Mouse (Mus musculus): Measurements from ENCODE around the gene Nuak2. TPM values are rescaled to one million over a fixed set of nuclear protein-coding genes. Genes with fewer than 3 reads are reported as not detected.

The Nuak2 gene
- polyA plus RNA-seq, 1 experiment from 2014 or later: 5.2 TPM

DNA sequence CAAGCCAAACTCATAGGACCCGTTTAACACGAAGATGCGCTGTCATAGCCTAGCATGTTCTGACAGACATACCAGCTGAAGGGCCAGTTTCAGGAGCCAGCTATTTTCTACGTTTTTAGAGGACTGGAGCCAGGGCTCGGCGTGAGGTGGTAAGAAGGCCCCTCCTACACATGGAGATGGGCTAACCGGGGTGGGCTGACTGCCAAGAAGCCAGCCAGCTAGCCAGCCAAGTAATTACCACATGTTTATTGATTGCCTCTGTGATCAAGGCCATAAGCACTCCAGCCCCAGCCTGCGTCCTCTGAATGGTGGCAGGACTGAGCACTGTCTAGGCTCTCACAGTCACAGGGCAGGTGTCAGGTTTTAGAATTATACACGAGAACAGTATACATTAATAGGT lies 10.9 kb downstream of the Nuak2 start:
- no peak overlapping the region for H3K4me2 ChIP-seq (ENCODE audit: low read depth, low read length)
- H3K27me3 ChIP-seq (replicated peaks; ENCODE audit: control insufficient read depth, insufficient read depth, low read length): no peaks in the 10 kb centered on the region
- no peak overlapping the region for H3K4me3 ChIP-seq (ENCODE audit: low read depth, low read length)
- H3K9me3 ChIP-seq (ENCODE audit: control insufficient read depth, low read length): no peaks in the 10 kb centered on the region
- WGBS: 46% methylated on average over 9 of the region's 9 CpGs
- no peak overlapping the region for H3K27ac ChIP-seq (replicated peaks; ENCODE audit: low read depth, low read length)
- peak; percentile 40 for DNase-seq (ENCODE audit: low spot score)
- H3K4me1 ChIP-seq (ENCODE audit: control insufficient read depth, insufficient read depth, low read length): peaks cover 19% of the 10 kb centered on the region
- no peak overlapping the region for H3K9ac ChIP-seq (ENCODE audit: low read depth, low read length)
- H3K36me3 ChIP-seq (ENCODE audit: control insufficient read depth, insufficient read depth, low read length): no peaks in the 10 kb centered on the region
- ATAC-seq (ENCODE audit: low read depth): no peak

DNA sequence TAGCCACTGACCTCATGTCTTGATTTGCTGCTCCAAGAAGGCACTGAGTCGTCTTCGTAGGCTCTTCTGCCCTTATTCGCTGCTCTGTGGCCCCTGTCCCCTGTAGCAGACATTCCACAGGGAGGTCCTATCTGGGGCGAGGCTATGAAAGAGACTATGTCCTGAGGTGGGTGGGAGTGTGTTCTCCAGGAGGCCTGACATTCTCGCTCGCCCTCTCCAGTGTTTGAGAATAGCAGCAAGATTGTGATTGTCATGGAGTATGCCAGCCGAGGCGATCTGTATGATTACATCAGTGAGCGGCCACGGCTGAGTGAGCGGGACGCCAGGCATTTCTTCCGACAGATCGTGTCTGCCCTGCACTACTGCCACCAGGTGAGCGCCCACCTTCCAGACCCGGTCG lies 11.6 kb downstream of the Nuak2 start:
- no peak overlapping the region for H3K9ac ChIP-seq (ENCODE audit: low read depth, low read length)
- H3K27me3 ChIP-seq (replicated peaks; ENCODE audit: control insufficient read depth, insufficient read depth, low read length): no peaks in the 10 kb centered on the region
- no peak overlapping the region for H3K4me3 ChIP-seq (ENCODE audit: low read depth, low read length)
- WGBS: 80% methylated on average over 17 of the region's 17 CpGs
- ATAC-seq (ENCODE audit: low read depth): no peak
- no peaks in the 10 kb centered on the region for H3K9me3 ChIP-seq (ENCODE audit: control insufficient read depth, low read length)
- no peak overlapping the region for H3K4me2 ChIP-seq (ENCODE audit: low read depth, low read length)
- H3K36me3 ChIP-seq (ENCODE audit: control insufficient read depth, insufficient read depth, low read length): no peaks in the 10 kb centered on the region
- H3K27ac ChIP-seq (replicated peaks; ENCODE audit: low read depth, low read length): no peak overlapping the region
- DNase-seq (ENCODE audit: low spot score): no peak
- peaks cover 14% of the 10 kb centered on the region for H3K4me1 ChIP-seq (ENCODE audit: control insufficient read depth, insufficient read depth, low read length)

DNA sequence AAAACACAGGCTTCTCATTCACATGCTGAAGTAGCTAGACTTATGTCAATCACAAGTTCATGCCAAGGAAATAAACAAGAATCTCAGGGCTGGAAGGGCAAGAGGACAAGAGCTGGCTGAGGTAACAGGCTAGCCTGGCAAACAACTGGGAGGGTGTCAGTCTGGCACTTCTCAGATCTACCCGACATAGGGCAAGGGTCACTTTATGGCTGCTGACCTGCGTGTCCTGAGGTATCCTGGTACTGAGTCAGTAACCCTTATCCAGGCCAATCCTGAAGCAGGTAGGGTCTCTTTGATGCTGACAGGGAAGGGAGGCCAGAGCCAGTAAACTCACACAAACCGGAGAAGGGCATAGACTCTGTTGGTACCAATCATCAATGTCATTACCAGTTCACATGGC lies 12.6 kb downstream of the Nuak2 start:
- Histone ChIP-seq H3K27me3 (replicated peaks; ENCODE audit: control insufficient read depth, insufficient read depth, low read length) (no peaks in the 10 kb centered on the region), H3K4me1 (ENCODE audit: control insufficient read depth, insufficient read depth, low read length) (peaks cover 9% of the 10 kb centered on the region), H3K27ac (replicated peaks; ENCODE audit: low read depth, low read length) (no peak overlapping the region), H3K36me3 (ENCODE audit: control insufficient read depth, insufficient read depth, low read length) (no peaks in the 10 kb centered on the region), H3K9ac (ENCODE audit: low read depth, low read length) (no peak overlapping the region), H3K4me3 (ENCODE audit: low read depth, low read length) (no peak overlapping the region), H3K9me3 (ENCODE audit: control insufficient read depth, low read length) (no peaks in the 10 kb centered on the region), H3K4me2 (ENCODE audit: low read depth, low read length) (no peak overlapping the region)
- ATAC-seq (ENCODE audit: low read depth) (no peak), DNase-seq (ENCODE audit: low spot score) (no peak)
- WGBS: 68% methylated on average over 3 of the region's 3 CpGs

DNA sequence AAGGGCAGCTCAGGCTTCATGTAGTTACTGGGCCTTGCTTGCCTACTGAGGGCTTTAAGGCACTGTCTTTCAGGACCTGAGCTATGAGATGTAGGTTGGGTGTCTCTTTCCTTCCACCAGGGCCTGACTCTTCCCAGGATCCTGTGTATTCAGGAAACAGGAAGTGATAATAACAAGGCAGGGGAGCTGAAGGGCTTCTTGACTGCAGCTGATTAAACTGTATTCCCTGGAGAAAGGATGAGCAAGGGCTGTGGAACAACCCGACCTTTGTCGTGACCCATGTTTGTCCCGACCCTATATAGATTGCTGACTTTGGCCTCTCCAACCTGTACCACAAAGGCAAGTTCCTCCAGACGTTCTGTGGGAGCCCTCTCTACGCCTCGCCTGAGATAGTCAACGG lies 13.7 kb downstream of the Nuak2 start:
- H3K9ac ChIP-seq (ENCODE audit: low read depth, low read length): no peak overlapping the region
- no peaks in the 10 kb centered on the region for H3K36me3 ChIP-seq (ENCODE audit: control insufficient read depth, insufficient read depth, low read length)
- H3K9me3 ChIP-seq (ENCODE audit: control insufficient read depth, low read length): no peaks in the 10 kb centered on the region
- H3K4me1 ChIP-seq (ENCODE audit: control insufficient read depth, insufficient read depth, low read length): peaks cover 20% of the 10 kb centered on the region
- WGBS: 74% methylated on average over 7 of the region's 7 CpGs
- H3K27me3 ChIP-seq (replicated peaks; ENCODE audit: control insufficient read depth, insufficient read depth, low read length): no peaks in the 10 kb centered on the region
- DNase-seq (ENCODE audit: low spot score): no peak
- no peak overlapping the region for H3K4me2 ChIP-seq (ENCODE audit: low read depth, low read length)
- no peak overlapping the region for H3K27ac ChIP-seq (replicated peaks; ENCODE audit: low read depth, low read length)
- H3K4me3 ChIP-seq (ENCODE audit: low read depth, low read length): no peak overlapping the region
- no peak for ATAC-seq (ENCODE audit: low read depth)

DNA sequence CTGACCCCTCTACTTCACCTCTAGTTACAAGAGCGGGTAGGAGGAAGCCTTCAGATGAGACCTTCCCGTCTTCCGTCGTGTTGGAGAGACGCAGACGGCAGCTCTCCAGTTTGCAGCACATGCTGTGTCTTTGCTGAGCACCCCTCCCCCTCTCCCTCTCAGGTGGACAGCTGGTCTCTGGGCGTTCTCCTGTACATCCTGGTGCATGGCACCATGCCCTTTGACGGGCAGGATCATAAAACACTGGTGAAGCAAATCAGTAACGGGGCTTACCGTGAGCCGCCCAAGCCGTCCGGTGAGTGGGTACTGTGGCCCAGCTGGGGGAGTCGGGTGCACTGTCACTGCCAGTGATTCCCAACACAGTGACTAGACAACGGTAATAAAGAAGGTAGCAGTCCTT lies 14.5 kb downstream of the Nuak2 start:
- Histone ChIP-seq H3K36me3 (ENCODE audit: control insufficient read depth, insufficient read depth, low read length) (no peaks in the 10 kb centered on the region), H3K4me3 (ENCODE audit: low read depth, low read length) (no peak overlapping the region), H3K4me1 (ENCODE audit: control insufficient read depth, insufficient read depth, low read length) (peaks cover 27% of the 10 kb centered on the region), H3K27me3 (replicated peaks; ENCODE audit: control insufficient read depth, insufficient read depth, low read length) (no peaks in the 10 kb centered on the region), H3K27ac (replicated peaks; ENCODE audit: low read depth, low read length) (no peak overlapping the region), H3K9me3 (ENCODE audit: control insufficient read depth, low read length) (no peaks in the 10 kb centered on the region), H3K4me2 (ENCODE audit: low read depth, low read length) (no peak overlapping the region), H3K9ac (ENCODE audit: low read depth, low read length) (no peak overlapping the region)
- ATAC-seq (ENCODE audit: low read depth): no peak
- no peak for DNase-seq (ENCODE audit: low spot score)
- WGBS: 88% methylated on average over 15 of the region's 15 CpGs

DNA sequence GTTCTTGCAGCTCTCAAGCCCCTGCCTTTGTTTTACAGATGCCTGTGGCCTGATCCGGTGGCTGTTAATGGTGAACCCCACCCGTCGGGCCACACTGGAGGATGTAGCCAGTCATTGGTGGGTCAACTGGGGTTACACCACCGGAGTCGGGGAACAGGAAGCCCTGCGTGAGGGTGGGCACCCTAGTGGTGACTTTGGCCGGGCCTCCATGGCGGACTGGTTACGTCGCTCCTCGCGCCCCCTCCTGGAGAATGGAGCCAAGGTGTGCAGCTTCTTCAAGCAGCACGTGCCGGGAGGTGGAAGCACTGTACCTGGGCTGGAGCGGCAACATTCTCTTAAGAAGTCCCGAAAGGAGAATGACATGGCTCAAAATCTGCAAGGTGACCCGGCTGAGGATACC lies 15.4 kb downstream of the Nuak2 start:
- peaks cover 30% of the 10 kb centered on the region for H3K4me1 ChIP-seq (ENCODE audit: control insufficient read depth, insufficient read depth, low read length)
- WGBS: 90% methylated on average over 17 of the region's 17 CpGs
- DNase-seq (ENCODE audit: low spot score) (no peak), ATAC-seq (ENCODE audit: low read depth) (no peak)
- H3K9ac ChIP-seq (ENCODE audit: low read depth, low read length): no peak overlapping the region
- no peaks in the 10 kb centered on the region for H3K27me3 ChIP-seq (replicated peaks; ENCODE audit: control insufficient read depth, insufficient read depth, low read length)
- no peak overlapping the region for H3K27ac ChIP-seq (replicated peaks; ENCODE audit: low read depth, low read length)
- no peaks in the 10 kb centered on the region for H3K9me3 ChIP-seq (ENCODE audit: control insufficient read depth, low read length)
- no peaks in the 10 kb centered on the region for H3K36me3 ChIP-seq (ENCODE audit: control insufficient read depth, insufficient read depth, low read length)
- no peak overlapping the region for H3K4me2 ChIP-seq (ENCODE audit: low read depth, low read length)
- no peak overlapping the region for H3K4me3 ChIP-seq (ENCODE audit: low read depth, low read length)

DNA sequence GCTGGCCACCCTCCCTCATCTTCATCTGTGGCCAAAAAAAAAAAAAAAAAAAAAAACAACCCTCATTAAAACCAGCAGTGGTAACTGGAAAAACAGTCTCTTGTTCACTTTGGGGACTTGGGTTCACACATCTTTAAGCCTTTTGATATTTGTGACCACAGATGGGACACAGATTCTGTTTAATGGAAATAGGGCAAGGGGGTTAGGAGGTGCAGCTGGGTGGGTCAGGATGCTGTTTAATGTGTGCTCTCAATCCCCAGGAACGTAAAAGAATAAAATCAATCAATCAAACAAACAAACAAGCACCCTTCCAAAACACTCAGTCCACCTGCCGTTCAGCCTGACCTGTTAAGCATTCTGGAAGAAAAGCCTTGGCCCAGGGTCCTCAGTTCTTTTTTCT lies 17.3 kb downstream of the Nuak2 start:
- no peak overlapping the region for H3K27ac ChIP-seq (replicated peaks; ENCODE audit: low read depth, low read length)
- H3K4me1 ChIP-seq (ENCODE audit: control insufficient read depth, insufficient read depth, low read length): peaks cover 23% of the 10 kb centered on the region
- H3K9me3 ChIP-seq (ENCODE audit: control insufficient read depth, low read length): no peaks in the 10 kb centered on the region
- ATAC-seq (ENCODE audit: low read depth): no peak
- no peak overlapping the region for H3K4me2 ChIP-seq (ENCODE audit: low read depth, low read length)
- no peak for DNase-seq (ENCODE audit: low spot score)
- 10% methylated on average over 2 of the region's 2 CpGs for WGBS
- H3K27me3 ChIP-seq (replicated peaks; ENCODE audit: control insufficient read depth, insufficient read depth, low read length): no peaks in the 10 kb centered on the region
- H3K4me3 ChIP-seq (ENCODE audit: low read depth, low read length): no peak overlapping the region
- H3K9ac ChIP-seq (ENCODE audit: low read depth, low read length): no peak overlapping the region
- H3K36me3 ChIP-seq (ENCODE audit: control insufficient read depth, insufficient read depth, low read length): no peaks in the 10 kb centered on the region

DNA sequence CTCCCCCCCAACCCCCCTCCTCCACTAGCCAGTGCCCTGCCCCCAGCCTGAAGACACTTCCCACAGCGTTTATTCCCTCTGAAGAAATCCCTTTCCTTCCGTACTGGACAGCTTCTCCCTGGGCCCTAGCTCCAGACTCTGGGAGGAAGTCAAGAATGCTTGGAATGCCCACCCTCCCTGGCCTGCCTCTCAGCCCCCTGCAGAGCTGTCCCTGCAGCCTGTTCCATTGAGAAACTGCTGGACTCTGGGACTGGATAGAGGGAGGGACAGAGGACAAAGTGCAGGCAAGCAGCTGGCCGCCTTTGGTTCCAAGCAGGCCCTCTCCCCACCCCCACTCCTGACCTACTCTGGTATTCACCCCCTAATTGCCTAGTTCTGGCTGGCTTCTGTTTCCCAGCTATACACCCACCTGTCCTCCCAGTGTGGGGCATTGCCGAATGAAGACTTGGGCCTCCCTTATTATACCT lies 17.8 kb downstream of the Nuak2 start:
- no peaks in the 10 kb centered on the region for H3K9me3 ChIP-seq (ENCODE audit: control insufficient read depth, low read length)
- no peaks in the 10 kb centered on the region for H3K36me3 ChIP-seq (ENCODE audit: control insufficient read depth, insufficient read depth, low read length)
- H3K4me1 ChIP-seq (ENCODE audit: control insufficient read depth, insufficient read depth, low read length): peaks cover 23% of the 10 kb centered on the region
- H3K27ac ChIP-seq (replicated peaks; ENCODE audit: low read depth, low read length): no peak overlapping the region
- no peaks in the 10 kb centered on the region for H3K27me3 ChIP-seq (replicated peaks; ENCODE audit: control insufficient read depth, insufficient read depth, low read length)
- 5% methylated on average over 4 of the region's 4 CpGs for WGBS
- ATAC-seq (ENCODE audit: low read depth) (peak; percentile 84), DNase-seq (ENCODE audit: low spot score) (peak; percentile 82)
- no peak overlapping the region for H3K9ac ChIP-seq (ENCODE audit: low read depth, low read length)
- no peak overlapping the region for H3K4me3 ChIP-seq (ENCODE audit: low read depth, low read length)
- no peak overlapping the region for H3K4me2 ChIP-seq (ENCODE audit: low read depth, low read length)

DNA sequence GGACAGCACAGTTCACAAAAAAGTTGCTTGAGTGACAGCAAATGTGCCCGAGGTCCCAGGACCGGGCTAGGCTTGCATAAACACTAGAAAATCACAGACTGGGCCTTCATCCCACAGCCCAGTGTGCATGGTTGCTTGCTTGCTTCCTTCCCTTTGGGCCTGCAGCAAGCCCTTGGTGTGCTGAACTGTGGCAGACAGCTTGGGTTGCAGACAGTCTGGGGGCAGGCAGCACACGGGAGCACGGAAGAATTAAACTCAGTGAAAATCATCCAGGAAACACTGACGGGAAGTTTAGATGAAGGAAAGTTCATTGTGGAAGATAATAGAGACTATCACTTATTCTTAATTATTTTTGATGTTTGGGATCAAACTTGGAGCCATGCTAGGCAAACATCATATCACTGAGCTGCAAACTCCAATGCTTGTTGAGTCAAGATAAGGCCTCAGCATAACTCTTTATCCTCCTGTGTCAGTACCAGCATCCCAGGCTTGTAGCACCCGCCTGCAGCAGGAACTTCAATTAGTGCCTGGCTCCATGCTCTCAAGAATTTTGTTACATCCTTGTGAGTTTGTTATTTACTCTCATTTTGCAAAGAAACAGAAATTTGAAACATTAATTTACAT lies 18.4 kb downstream of the Nuak2 start:
- H3K4me2 ChIP-seq (ENCODE audit: low read depth, low read length): no peak overlapping the region
- no peaks in the 10 kb centered on the region for H3K9me3 ChIP-seq (ENCODE audit: control insufficient read depth, low read length)
- H3K9ac ChIP-seq (ENCODE audit: low read depth, low read length): no peak overlapping the region
- no peaks in the 10 kb centered on the region for H3K36me3 ChIP-seq (ENCODE audit: control insufficient read depth, insufficient read depth, low read length)
- no peaks in the 10 kb centered on the region for H3K27me3 ChIP-seq (replicated peaks; ENCODE audit: control insufficient read depth, insufficient read depth, low read length)
- WGBS: 23% methylated on average over 6 of the region's 6 CpGs
- 0 out of 2 replicates have a peak, but pooled peaks have one; percentile 13 for ATAC-seq (ENCODE audit: low read depth)
- H3K4me3 ChIP-seq (ENCODE audit: low read depth, low read length): no peak overlapping the region
- peaks cover 23% of the 10 kb centered on the region for H3K4me1 ChIP-seq (ENCODE audit: control insufficient read depth, insufficient read depth, low read length)
- H3K27ac ChIP-seq (replicated peaks; ENCODE audit: low read depth, low read length): no peak overlapping the region; the same call in 1 of the 2 replicates
- no peak for DNase-seq (ENCODE audit: low spot score)

All from embryonic facial prominence, embryonic 14.5 days (tissue).